Mouse (Mus musculus): ENCODE results near the gene Pbx1. TPM values are rescaled to one million over a fixed set of nuclear protein-coding genes. Genes with fewer than 3 reads are reported as not detected.

Gene Pbx1
- polyA plus RNA-seq, 1 experiment, result 46.9 TPM

DNA sequence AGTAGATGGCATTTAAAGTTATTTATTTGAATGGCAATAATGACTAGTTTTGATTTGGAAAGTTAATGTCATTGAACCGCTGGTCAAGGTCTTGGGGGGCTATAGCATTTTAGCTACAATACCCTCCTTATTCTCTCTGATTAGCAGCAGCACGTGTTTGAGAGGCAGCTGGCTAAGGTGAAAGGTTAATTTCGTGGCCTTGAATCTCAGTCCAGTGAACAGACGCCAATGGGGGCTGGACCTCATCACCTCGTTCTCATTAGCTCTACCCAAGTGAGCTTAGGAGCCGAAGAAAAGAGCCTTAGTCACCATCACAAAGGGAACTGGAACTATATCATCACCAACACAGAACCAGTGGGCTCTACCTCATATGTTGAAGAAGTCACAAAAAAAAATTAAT lies 54.4 kb downstream of the Pbx1 start:
- no peaks in the 10 kb centered on the region for H3K36me3 ChIP-seq (ENCODE audit: control insufficient read depth, insufficient read depth, low read length)
- WGBS, result 30% methylated on average over 6 of the region's 6 CpGs
- TF ChIP-seq CTCF (conservative IDR thresholded peaks at IDR 0.05; ENCODE audit: insufficient read depth, insufficient read length, low read depth, low read length), result no peak
- no peak overlapping the region for H3K4me3 ChIP-seq (ENCODE audit: insufficient read depth, low read depth, low read length)
- no peaks in the 10 kb centered on the region for H3K27me3 ChIP-seq (replicated peaks; ENCODE audit: control insufficient read depth, insufficient read depth, low read length)
- DNase-seq, result peak; percentile 64
- peaks cover 26% of the 10 kb centered on the region for H3K4me1 ChIP-seq (ENCODE audit: control insufficient read depth, insufficient read depth, low read length)
- no peak overlapping the region for H3K27ac ChIP-seq (ENCODE audit: insufficient read depth, low read depth, low read length)

GRCm38 (mm10) chr1:168376330-168376729 lies 55.7 kb downstream of the Pbx1 start:
- H3K27me3 ChIP-seq (replicated peaks; ENCODE audit: control insufficient read depth, insufficient read depth, low read length), result no peaks in the 10 kb centered on the region
- 14% methylated on average over 3 of the region's 3 CpGs for WGBS
- peak overlapping the region; percentile 30 for H3K27ac ChIP-seq (ENCODE audit: insufficient read depth, low read depth, low read length)
- H3K4me3 ChIP-seq (ENCODE audit: insufficient read depth, low read depth, low read length), result no peak overlapping the region
- H3K4me1 ChIP-seq (ENCODE audit: control insufficient read depth, insufficient read depth, low read length), result peaks cover 15% of the 10 kb centered on the region
- DNase-seq, result peak; percentile 67
- no peaks in the 10 kb centered on the region for H3K36me3 ChIP-seq (ENCODE audit: control insufficient read depth, insufficient read depth, low read length)
- TF ChIP-seq POLR2A (IDR thresholded peaks at IDR 0.05; ENCODE audit: low read depth, low read length), result no peak
- peak; percentile 66 for TF ChIP-seq CTCF (conservative IDR thresholded peaks at IDR 0.05; ENCODE audit: insufficient read depth, insufficient read length, low read depth, low read length)

- DNase-seq, result no peak
- H3K27me3 ChIP-seq (replicated peaks; ENCODE audit: control insufficient read depth, insufficient read depth, low read length), result no peaks in the 10 kb centered on the region
- H3K4me3 ChIP-seq (ENCODE audit: insufficient read depth, low read depth, low read length), result no peak overlapping the region
- TF ChIP-seq CTCF (conservative IDR thresholded peaks at IDR 0.05; ENCODE audit: insufficient read depth, insufficient read length, low read depth, low read length) (no peak), POLR2A (IDR thresholded peaks at IDR 0.05; ENCODE audit: low read depth, low read length) (no peak)
- no peaks in the 10 kb centered on the region for H3K36me3 ChIP-seq (ENCODE audit: control insufficient read depth, insufficient read depth, low read length)
- no peak overlapping the region for H3K27ac ChIP-seq (ENCODE audit: insufficient read depth, low read depth, low read length)
- 59% methylated on average over 12 of the region's 12 CpGs for WGBS
- peaks cover 4% of the 10 kb centered on the region for H3K4me1 ChIP-seq (ENCODE audit: control insufficient read depth, insufficient read depth, low read length)
These were observed 57.0 kb downstream of the Pbx1 start for GRCm38 (mm10) chr1:168374953-168375600.

DNA sequence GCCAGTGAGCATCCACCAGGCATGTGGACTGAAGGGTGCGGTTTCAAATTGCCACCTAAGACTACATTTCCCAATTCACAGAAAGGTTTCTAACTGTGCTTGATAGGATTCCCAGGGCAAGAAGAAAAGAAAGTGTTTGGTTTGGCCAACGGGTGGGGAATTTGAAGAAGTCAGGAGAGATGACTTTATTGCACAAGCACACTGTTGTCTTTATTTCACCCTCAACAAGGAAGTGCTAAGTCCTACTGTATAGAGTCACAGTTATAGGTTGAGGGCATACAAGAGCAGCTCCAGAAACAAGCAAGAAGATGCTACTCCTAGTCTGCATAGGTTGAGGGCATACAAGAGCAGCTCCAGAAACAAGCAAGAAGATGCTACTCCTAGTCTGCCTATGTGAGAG lies 60.0 kb downstream of the Pbx1 start:
- no peak for DNase-seq
- WGBS, result 77% methylated on average over 2 of the region's 2 CpGs

GRCm38 (mm10) chr1:168370966-168371365 lies 61.1 kb downstream of the Pbx1 start:
- TF ChIP-seq CTCF (conservative IDR thresholded peaks at IDR 0.05; ENCODE audit: insufficient read depth, insufficient read length, low read depth, low read length), result no peak
- no peak for TF ChIP-seq POLR2A (IDR thresholded peaks at IDR 0.05; ENCODE audit: low read depth, low read length)
- no peak overlapping the region for H3K4me3 ChIP-seq (ENCODE audit: insufficient read depth, low read depth, low read length)

More for the DNA sequence above, 60.0 kb downstream of the Pbx1 start:
- Histone ChIP-seq H3K4me1 (ENCODE audit: control insufficient read depth, insufficient read depth, low read length) (no peaks in the 10 kb centered on the region; the same call in none of the 2 replicates), H3K4me3 (ENCODE audit: insufficient read depth, low read depth, low read length) (no peak overlapping the region), H3K27ac (ENCODE audit: insufficient read depth, low read depth, low read length) (no peak overlapping the region), H3K36me3 (ENCODE audit: control insufficient read depth, insufficient read depth, low read length) (peaks cover 2% of the 10 kb centered on the region; the same call in 1 of the 2 replicates), H3K27me3 (replicated peaks; ENCODE audit: control insufficient read depth, insufficient read depth, low read length) (no peaks in the 10 kb centered on the region)
- TF ChIP-seq CTCF (conservative IDR thresholded peaks at IDR 0.05; ENCODE audit: insufficient read depth, insufficient read length, low read depth, low read length) (no peak), POLR2A (IDR thresholded peaks at IDR 0.05; ENCODE audit: low read depth, low read length) (no peak)

GRCm38 (mm10) chr1:168366261-168366660 lies 65.8 kb downstream of the Pbx1 start:
- peaks cover 2% of the 10 kb centered on the region; the same call in 1 of the 2 replicates for H3K36me3 ChIP-seq (ENCODE audit: control insufficient read depth, insufficient read depth, low read length)
- H3K27ac ChIP-seq (ENCODE audit: insufficient read depth, low read depth, low read length), result no peak overlapping the region
- WGBS, result 82% methylated on average over 5 of the region's 5 CpGs
- no peak overlapping the region for H3K4me3 ChIP-seq (ENCODE audit: insufficient read depth, low read depth, low read length)
- TF ChIP-seq POLR2A (IDR thresholded peaks at IDR 0.05; ENCODE audit: low read depth, low read length) (no peak), CTCF (conservative IDR thresholded peaks at IDR 0.05; ENCODE audit: insufficient read depth, insufficient read length, low read depth, low read length) (no peak)
- no peaks in the 10 kb centered on the region for H3K27me3 ChIP-seq (replicated peaks; ENCODE audit: control insufficient read depth, insufficient read depth, low read length)
- H3K4me1 ChIP-seq (ENCODE audit: control insufficient read depth, insufficient read depth, low read length), result no peaks in the 10 kb centered on the region; the same call in none of the 2 replicates
- DNase-seq, result no peak

More at GRCm38 (mm10) chr1:168370966-168371365, 61.1 kb downstream of the Pbx1 start:
- no peak overlapping the region for H3K27ac ChIP-seq (ENCODE audit: insufficient read depth, low read depth, low read length)
- DNase-seq, result no peak
- H3K27me3 ChIP-seq (replicated peaks; ENCODE audit: control insufficient read depth, insufficient read depth, low read length), result no peaks in the 10 kb centered on the region
- 73% methylated on average over 9 of the region's 9 CpGs for WGBS
- peaks cover 2% of the 10 kb centered on the region; the same call in 1 of the 2 replicates for H3K36me3 ChIP-seq (ENCODE audit: control insufficient read depth, insufficient read depth, low read length)
- no peaks in the 10 kb centered on the region; the same call in none of the 2 replicates for H3K4me1 ChIP-seq (ENCODE audit: control insufficient read depth, insufficient read depth, low read length)

GRCm38 (mm10) chr1:168364325-168364724 lies 67.7 kb downstream of the Pbx1 start:
- TF ChIP-seq CTCF (conservative IDR thresholded peaks at IDR 0.05; ENCODE audit: insufficient read depth, insufficient read length, low read depth, low read length) (no peak), POLR2A (IDR thresholded peaks at IDR 0.05; ENCODE audit: low read depth, low read length) (no peak)
- WGBS, result 72% methylated on average over 7 of the region's 7 CpGs
- H3K36me3 ChIP-seq (ENCODE audit: control insufficient read depth, insufficient read depth, low read length), result no peaks in the 10 kb centered on the region
- no peak overlapping the region for H3K27ac ChIP-seq (ENCODE audit: insufficient read depth, low read depth, low read length)
- no peak for DNase-seq
- H3K4me1 ChIP-seq (ENCODE audit: control insufficient read depth, insufficient read depth, low read length), result peaks cover 4% of the 10 kb centered on the region
- no peaks in the 10 kb centered on the region for H3K27me3 ChIP-seq (replicated peaks; ENCODE audit: control insufficient read depth, insufficient read depth, low read length)
- no peak overlapping the region for H3K4me3 ChIP-seq (ENCODE audit: insufficient read depth, low read depth, low read length)
